Mouse (Mus musculus): Measurements from ENCODE around the gene Vars.
A peak's percentile ranks its signal among the peaks of the same experiment; 100 is the strongest.
"Not testable (repeated sequence)": the region's sequence is repeated elsewhere in the genome, so short reads cannot be mapped to it uniquely, and the experiment has no call there.

Vars gene

DNA sequence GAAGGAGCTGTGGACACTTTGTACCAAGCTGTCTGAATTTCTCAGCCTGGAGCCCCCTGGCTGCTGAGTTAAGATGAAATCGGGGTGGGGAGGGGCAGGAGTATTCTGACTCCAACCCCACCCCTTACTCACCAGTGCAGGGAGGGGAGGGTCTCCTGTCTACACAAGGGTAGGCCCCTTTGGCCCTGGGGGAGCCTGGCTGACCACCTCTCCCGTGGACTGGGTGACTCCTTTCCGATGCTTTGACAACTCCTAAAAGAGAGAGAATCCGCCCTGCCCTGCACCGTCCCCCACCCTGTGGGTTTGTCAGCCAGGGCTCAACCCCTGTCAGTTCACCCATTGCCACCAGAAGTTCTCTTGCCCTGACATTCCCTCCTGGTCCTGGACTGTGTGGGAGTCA, 25.4 kb downstream of the Vars start:
- DNase-seq, result no peak

DNA sequence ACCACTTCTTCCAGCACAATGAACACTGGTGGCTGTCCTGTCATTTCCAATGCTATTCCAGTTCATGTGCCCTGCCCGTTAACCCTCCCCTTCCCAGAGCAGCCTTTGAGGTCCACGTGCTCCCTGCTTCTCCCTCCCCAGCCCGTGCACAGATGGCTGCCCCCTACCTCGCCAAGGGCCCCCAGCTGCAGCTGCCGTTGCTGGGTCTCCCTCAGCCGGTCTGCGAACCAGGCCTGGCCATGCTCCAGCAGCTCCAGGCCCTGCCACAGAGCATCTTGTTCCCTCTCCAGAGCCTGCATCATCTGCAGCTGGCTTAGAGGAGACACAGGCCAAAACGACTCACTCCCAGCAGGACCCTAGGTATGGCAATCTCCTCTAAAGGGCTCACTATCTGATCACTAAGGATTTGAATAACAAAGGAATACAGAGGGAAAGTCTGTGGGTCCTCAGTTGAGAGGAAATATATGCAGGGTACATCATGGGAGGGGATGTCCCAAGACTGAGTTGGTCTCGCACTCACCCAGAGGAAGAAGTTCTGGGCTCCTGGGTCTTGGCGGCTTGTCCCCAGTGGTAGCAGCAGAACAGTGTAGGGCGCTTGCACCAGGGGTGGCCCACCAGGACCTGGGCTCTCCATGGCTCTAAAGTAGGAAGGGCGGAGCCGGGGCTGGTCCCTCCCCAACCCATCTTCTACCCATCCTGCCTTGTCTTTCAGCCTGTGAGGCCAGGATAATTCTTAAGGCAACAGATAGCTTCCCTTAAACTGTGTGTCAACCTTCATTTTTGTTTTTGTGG, 26.7 kb downstream of the Vars start, which contains the start of gene Sapcd1:
Gene Sapcd1, minus strand, starts transcription at position 740 of the 792 bp plus-strand sequence.
- DNase-seq, result no peak

DNA sequence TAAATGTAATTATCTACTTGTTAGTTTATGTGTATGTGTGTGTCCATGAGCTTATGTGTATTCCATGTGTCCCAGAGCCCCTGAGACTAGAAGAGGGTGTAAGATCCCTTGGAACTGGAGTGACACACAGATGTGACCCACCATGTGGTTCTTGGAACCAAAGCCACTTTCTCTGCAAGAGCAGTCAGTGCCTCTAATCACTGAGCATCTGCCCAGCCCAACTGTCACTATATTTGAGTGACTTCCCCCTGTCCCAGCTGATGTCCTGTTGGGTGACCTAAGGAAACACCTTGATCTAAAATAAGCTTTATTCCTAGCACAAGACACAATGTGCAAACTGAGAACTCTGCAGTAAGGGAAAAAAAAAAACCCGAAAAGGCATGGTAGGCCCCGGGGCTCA, 27.5 kb downstream of the Vars start:
- no peak for DNase-seq

DNA sequence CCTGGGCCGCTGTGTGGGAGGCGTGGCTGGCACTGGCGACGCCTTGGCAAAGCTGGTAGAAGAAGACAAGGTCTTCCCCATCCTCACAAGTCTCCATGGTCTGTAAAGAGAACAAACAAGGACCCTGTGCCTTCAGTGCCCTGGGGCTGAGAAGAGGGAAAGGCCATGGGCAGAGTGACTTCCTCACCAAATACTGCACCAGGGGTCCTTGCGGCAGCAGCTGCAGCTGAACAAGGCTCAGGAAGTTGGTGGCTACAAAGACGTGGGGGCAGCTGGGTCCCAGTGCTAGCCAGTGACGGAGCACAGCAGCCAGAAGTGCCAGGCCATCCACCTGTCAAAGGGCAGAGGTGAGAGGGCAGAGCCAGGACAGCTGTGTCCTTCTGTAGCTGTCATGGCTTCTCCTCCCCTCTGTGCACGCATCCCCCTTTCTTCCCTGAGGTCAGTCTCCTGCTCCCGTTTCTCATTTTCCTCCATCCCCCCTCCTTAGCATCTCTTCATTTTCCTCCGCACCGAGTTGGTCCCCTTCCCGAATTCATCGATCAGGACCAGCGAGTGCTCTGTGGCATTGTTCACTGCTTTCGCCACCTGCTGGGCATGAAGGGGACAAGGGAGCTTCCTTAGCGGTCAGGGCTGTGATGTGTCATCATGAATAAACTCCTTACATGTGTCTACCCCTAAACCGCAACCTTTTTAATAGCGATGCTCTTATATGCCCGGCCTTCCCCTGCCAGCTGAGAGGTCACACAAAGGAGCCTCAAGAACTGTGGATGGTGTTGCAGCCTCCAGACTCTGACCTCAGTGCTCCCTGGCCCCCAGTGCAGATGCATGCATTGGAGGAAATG, 29.1 kb downstream of the Vars start:
- DNase-seq, result peak; percentile 36

DNA sequence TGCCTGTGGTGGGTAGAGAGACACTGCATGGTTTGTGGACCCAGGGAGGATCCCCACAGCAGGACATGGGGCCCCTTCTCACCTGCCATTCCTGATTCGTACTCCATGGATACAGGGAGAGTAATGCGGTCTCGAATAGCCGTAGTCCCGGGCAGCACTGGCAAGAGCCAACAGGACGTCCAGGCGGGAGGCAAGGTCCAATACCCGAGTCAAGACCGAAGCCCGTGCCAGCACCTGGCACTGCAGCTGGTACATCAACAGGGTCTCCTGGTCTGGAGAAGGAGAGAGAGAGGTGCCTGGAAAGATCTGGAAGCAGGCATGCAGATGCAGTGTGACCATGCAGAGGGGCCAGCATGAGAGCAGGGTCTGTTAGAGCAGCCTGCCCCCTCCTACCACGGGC, 30.5 kb downstream of the Vars start:
- DNase-seq, result no peak

DNA sequence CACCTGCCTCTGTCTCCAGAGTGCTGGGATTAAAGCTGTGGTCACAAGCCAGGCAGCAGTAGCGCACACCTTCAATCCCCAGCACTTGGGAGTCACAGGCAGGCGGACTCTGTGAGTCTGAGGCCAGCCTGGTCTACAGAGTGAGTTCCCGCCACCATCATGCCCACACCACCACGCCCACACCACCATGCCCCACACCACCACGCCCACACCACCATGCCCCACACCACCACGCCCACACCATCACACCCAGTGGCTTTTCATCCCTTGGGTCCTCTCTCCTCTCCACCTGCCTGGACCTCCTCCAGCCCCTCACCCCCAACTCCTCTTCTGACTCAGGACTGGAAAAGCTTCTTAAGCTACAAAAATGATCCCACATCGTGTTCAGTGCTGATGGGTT, 31.1 kb downstream of the Vars start:
- no peak for DNase-seq

DNA sequence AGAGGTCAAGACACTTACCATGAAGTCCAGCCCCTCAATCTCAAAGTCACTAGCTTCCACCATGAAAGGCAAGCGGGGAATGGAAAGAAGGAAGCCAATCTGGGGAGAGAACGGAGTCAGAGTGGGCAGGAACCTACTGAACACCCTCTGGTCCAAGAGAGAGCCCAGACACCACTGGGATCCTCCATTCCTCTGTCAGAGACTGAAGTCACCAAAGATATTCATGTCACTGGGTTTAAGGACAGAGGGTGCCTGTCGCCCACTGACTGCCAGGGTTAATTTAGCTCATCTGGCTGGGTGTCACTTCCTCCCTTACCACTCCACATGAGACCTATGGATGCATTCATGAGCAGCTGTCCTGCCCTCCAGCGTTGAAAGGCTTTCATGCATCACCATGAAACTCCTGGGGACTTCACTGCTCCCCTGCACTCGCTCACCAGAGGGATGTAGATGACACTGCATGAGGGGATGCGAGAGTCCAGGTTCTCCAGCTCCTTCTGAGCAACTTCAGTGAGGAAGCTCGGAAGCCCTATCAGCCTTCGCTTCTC, 31.6 kb downstream of the Vars start:
- no peak for DNase-seq

DNA sequence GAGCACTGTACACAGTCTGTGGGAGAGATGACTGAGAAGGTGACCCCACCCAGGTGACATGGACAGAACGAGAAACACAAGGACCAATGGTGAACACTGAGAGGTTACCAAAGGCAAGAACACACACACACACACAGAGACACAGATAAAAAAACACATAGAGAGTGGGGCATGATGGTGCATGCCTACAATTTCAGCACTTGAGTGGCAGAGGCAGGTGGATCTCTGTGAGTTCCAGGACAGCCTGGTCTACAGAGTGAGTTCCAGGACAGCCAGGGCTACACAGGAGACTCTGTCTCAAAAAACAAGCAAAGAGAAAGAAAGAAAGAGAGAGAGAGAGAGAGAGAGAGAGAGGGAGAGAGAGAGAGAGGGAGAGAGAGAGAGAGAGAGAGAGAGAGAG, 32.9 kb downstream of the Vars start:
- DNase-seq, result not testable (repeated sequence)

DNA sequence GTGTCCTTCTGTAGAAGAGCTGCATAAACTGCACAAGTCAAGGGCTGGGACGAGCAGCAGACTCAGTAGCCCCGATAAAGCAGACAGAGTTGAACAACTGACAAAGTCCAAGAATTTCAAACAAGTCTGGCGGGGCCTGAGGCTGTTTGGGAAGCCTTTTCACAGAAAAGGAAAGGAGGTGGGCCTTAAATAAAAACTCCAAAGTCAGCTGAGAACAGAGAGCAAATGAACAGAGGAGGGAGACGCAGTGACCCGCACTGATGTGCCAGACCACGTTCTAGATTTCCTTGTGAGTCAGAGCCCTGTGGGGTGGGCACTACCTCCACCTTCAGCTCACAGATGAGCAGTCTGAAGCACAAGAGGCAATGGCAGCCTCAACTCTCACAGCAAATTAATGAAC, 34.1 kb downstream of the Vars start:
- DNase-seq, result no peak

DNA sequence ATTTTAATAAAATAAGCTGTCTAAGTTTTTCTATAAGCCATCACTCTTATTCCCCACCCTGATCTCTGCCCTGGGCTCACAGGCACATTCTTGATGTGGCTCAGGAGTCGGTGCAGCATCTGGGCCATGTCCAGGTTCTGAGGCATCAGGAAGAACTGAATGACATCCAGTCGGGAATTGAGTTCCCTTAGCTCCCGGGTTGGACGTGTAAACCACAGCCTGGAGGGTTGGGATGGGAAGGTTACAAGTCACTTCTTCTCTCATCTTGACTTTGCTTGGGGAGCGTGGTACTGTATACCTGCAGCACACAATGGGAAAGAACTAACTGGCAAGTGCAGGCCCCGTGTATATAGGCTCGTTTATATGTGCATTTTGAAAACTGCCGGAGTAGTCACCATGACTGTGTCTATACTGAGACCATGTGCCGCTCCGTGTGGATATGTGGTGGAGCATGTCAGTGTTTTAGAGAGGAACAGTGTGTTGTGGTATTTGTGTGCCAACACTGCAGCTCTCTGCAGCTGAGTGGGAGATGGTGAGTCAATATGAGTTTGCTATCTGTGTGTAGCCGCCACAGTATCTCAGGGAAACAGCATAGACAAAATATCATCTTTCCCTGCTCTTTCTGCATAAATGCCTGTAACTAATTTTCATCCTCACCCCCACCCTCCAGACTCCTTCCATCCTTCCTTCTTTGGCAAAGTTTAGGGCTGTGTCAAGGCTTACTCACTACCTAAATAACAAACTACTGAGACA, 38.5 kb downstream of the Vars start:
- no peak for DNase-seq

DNA sequence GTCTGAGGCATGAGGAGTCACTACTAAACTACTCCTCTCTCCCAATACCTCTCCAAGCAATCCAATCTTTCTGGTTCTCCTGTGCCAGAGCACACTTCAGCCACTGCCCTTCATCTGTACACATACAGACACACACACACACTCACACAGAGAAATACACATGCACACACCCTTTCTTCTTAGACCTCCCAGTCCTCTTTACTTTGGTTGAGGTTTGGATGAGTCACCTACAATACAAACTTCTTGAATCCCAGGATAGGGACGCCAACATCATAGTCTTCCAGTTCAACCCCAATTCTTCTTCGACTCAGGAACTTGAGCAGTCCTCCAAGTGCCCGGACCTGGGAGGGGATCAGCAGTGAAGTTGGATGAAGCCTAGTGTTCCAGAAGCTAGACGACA, 43.0 kb downstream of the Vars start:
- DNase-seq, result no peak

DNA sequence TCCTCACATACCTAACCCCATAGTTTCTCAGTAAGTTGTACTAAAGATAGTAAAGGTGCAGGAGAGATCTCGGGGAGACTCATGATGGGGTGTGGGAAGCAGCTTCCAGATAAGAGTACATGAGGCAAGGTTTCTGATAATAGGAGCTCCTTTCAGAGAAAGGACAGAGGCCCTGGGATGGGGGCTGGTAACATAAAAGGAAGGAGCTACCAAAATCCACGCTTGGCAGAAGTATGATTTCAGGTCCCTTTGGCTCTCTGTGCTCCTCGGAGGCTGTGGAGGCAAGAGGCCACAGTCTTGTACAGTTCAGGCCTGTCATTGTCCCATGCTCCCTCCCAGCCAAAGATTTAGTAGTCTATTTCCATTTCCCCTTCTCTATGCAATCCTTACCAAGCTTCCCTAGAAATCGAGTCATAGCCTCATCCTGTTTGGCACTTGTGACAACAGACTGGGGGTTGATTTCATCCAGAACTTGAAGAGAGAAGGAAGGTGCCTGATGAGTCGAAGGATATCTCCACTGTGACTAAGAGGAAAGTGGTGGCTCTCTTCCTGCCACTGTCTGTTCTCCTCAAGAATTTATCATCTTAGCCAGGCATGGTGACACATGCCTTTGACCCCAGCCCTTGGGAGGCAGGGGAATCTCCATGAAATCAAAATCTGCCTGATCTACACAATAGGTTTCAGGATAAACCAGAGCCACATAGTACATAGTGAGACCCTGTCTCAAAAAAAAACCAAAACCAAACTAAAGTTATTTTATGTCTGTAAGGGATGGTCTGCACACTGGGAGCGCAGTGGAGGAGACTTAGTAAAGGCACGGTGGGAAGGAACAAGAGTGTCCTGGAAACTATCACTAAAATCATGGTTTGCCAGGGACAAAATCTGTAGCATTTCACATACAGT, 44.4 kb downstream of the Vars start:
- DNase-seq, result no peak

DNA sequence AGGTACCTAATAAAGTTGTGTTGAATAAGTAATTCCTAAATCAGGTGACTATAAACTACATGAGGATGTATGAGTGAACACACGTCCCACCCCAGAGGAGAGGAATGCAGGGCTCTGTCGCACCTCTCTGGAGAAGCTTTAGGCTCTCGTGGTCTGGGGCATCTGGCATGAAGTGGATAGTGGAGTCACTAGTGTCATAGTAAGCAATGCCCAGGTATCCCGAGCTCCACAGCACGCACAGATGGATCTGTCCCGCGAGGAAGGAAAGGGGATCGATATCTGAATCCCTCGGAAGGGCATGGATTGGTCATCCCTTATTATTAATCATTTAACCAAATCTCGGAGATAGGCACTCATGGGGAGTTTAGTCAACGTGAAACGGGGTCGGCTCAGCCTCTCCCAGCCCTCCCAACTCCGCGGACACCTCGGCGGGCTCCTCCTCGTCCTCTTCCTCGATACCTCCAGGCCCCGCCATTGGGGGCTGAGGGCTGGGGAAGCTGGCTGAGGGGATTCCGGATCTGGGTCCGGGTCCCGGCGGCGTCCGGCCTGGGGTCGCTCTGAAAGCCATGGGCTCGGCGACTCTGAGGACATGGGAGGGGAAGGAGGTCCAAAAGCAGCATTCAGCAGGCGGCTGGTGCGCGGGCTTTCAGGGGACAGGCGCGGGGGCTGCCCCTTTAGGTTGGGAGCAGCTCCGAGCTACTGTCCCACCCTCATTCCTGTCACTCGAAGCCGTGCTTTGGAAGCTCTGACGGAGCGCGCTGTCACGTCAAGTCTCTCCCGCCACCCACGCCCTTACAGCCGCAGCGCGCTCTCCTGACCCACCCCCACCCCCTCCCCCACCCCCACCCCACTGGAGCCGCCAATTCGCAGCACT, 45.3 kb downstream of the Vars start:
- no peak for DNase-seq

DNA sequence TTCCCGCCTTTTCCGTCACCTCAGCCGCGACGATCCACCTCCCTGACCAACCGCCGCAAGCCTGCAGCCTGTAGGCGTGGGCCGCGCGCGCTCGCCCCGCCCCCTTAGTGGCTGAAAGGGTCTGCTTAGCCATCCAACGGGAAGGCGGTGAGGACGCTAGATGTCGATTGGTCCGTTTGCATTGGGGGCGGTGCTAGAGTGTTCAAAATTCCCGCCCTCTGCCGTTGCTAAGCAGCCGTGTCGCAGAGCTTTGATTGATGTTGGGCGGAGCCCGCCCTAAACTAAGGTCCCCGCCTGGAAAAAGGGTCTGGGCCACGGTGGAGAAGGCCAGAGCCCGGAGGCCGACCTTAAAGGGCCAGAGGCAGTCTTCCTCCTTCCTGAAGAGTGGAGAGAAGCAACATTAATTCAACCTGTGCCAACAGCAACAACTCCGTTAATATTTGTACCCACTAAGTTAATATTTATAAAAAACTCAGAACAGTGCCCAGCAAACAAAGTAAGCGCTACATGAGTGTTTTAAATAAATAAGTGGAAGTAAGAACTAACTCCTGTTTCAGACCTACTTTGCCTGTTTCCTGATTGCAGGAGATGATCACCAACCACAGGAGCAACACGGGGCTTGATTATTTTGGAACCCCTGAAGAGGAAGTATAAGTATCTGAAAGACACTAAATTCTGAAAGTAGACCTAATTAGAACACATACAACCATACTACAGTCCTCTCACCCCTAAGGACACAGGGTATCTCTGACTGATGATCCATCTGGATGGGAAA, 46.1 kb downstream of the Vars start, which contains the start of gene Msh5:
Gene Msh5, minus strand, starts transcription at position 65 of the 775 bp plus-strand sequence.
- peak; percentile 98 for DNase-seq

DNA sequence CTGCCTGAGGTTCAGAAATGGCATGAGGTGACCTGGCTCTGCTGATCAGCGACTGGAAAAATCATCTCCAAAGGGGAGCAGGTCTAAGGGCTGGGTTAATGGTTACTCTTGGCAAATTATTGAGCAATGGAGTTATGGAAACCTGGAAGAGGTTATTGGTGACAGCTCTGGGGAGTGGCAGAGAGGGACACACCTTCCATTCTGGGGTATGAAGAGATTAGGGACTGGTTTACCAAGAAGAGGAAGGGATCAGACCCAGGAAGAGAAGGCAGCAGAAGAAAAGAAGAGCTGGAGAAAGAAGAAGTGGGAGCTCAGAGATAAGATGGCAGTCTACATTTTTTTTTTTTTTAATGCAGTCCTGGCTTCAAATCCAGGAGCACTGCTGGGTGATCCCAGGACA, 46.9 kb downstream of the Vars start:
- no peak for DNase-seq

DNA sequence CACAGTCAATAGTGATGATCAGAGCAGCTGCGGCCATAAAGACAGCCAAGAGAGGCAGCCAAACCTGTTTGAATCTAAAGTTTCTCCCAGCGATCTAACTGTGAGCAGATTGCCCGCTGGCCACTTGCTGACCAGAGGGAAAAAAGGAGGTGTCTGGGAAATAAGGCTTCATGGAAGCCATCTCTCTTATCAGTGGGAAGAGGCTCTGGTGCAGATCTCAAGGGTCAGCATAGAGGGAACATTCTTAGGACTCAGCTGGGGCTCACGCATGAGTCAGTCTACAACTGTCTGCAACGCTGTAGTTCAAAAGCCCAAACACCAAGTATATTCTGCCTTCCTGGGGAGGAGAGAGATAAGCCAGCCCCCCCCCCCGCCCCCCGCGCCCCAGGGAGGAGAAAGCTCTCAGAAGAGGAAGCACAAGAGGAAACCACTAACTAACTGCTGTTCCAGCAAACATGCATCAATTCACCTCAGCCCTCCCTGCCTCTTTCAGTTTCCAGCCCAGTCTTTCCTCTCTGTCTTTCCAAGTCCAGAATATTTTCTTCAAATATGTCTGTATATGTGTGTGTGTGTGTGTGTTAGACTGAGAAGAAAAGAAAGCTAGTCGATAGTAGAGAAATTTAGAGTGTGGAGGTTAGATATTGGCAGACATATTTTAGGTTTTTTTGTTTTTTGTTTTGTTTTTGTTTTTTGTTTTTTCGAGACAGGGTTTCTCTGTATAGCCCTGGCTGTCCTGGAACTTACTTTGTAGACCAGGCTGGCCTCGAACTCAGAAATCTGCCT, 47.6 kb downstream of the Vars start:
- DNase-seq, result no peak

DNA sequence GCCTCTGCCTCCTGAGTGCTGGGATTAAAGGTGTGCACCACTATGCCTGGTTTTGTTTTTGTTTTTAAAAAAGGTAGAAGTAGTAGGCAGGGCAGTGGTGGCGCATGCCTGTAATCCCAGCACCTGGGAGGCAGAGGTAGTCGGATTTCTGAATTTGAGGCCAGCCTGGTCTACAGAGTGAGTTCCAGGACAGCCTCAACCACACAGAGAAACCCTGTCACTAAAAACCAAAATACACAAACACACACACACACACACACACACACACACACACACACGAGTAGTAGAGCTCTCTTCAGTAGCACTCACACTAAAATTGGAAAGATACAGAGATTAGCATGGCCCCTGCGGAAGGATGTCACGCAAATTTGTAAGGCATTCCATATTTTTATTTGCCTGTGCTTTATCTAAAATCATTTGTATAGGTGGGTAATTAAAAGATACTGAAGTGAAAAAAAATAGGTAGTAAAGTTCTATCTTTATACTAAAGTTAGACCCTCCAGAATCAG, 48.2 kb downstream of the Vars start:
- no peak for DNase-seq

DNA sequence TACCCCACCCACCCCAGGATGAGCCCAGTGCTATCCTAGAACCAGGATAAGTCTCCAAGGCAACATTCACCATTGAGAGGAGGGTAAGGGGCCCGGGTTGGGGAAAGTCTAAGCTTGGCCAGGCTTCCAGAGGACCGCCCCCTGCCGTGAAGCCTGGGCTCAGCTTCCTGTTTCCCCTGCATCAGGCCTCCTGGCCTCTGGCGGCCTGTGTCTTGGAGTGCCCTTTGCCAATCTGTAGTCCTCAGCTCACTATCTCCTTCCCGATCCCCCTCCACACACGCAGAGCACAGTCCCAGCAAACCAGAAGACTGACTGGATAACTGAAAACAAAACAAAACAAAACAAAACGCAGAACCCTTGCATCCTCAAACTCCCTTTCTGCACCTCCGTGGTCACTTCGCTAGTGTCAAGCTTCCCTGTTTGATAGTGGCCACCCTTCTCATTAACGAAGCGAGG, 48.8 kb downstream of the Vars start, which contains the start of gene Clic1:
Gene Clic1, plus strand, starts transcription at position 406 of the 456 bp plus-strand sequence.
- DNase-seq, result peak; percentile 63
